In the genomic region with DNA sequence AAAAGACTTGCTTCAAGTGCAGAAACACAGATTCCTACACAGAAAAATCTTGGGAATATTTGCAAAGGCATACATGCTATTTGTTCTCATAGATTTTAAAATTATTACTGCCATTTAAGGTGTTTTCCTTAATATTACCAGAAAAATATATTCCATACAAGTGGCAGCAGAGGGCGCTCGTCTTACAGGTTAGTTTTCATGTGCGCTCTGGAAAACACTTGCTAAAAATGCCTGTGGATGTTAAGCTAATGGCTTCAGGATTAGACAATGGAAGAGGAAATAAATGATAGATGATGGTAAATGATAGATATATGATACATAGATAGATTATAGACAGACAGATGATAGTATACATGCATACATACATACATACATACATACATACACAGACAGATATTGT, we compare ENCODE assay signal across 8 mouse cellular contexts. TPM values are rescaled to one million over a fixed set of nuclear protein-coding genes. Genes with fewer than 3 reads are reported as not detected.
DNase-seq lines count a peak whose midpoint lies in the region; ATAC-seq and TF ChIP-seq lines count a peak whose summit lies in the region.

No protein-coding gene starts in this region.

- H3K36me3 ChIP-seq in heart, postnatal 0 days (replicated peaks; ENCODE audit: control insufficient read depth, insufficient read depth, low read length), result no peaks in the 10 kb centered on the region
- no peaks in the 10 kb centered on the region for H3K36me3 ChIP-seq in heart, embryonic 11.5 days (ENCODE audit: control insufficient read depth, insufficient read depth, low read length)
- no peaks in the 10 kb centered on the region for H3K36me3 ChIP-seq in neural tube, embryonic 15.5 days

- TF ChIP-seq EP300 in heart, postnatal 0 days (IDR thresholded peaks at IDR 0.05; ENCODE audit: low read depth), result no peak

- no peak overlapping the region for H3K4me2 ChIP-seq in heart, postnatal 0 days (ENCODE audit: low read depth, low read length)
- H3K4me2 ChIP-seq in heart, embryonic 11.5 days, result no peak overlapping the region
- no peak overlapping the region for H3K4me2 ChIP-seq in neural tube, embryonic 15.5 days

- H3K9ac ChIP-seq in heart, postnatal 0 days (replicated peaks; ENCODE audit: low read depth, low read length), result no peak overlapping the region
- H3K9ac ChIP-seq in heart, embryonic 11.5 days (ENCODE audit: low read depth, low read length), result no peak overlapping the region
- no peak overlapping the region for H3K9ac ChIP-seq in neural tube, embryonic 15.5 days (replicated peaks)

- H3K4me3 ChIP-seq in heart, postnatal 0 days (ENCODE audit: low read depth, low read length), result no peak overlapping the region
- H3K4me3 ChIP-seq in heart, embryonic 11.5 days (ENCODE audit: low read depth, low read length), result no peak overlapping the region
- H3K4me3 ChIP-seq in cortical plate, adult 2 months (ENCODE audit: insufficient read depth, low read length), result no peak overlapping the region
- no peak overlapping the region for H3K4me3 ChIP-seq in neural tube, embryonic 15.5 days (replicated peaks)

- DNase-seq in heart, postnatal 0 days (ENCODE audit: low spot score), result peak; percentile 65
- peak; percentile 47 for DNase-seq in urinary bladder, postnatal 25 days (ENCODE audit: low spot score)
- no peak for DNase-seq in urinary bladder, adult 2 months (ENCODE audit: low spot score)
- DNase-seq in kidney, postnatal 4 days, result peak; percentile 75 to 78

- H3K27ac ChIP-seq in heart, postnatal 0 days (ENCODE audit: low read depth), result no peak overlapping the region
- H3K27ac ChIP-seq in heart, embryonic 11.5 days (ENCODE audit: low read depth, low read length), result no peak overlapping the region
- no peak overlapping the region for H3K27ac ChIP-seq in cortical plate, adult 2 months (ENCODE audit: insufficient read depth, low read length)
- H3K27ac ChIP-seq in neural tube, embryonic 15.5 days (replicated peaks), result no peak overlapping the region

- peak; percentile 80 for TF ChIP-seq CTCF in heart, postnatal 0 days (IDR thresholded peaks at IDR 0.05; ENCODE audit: low read depth)
- TF ChIP-seq CTCF in cortical plate, adult 2 months (IDR thresholded peaks at IDR 0.05; ENCODE audit: extremely low read depth, insufficient read depth, low read length), result peak; percentile 62

- 0 out of 2 replicates have a peak, but pooled peaks cover 3% of the 10 kb centered on the region for H3K4me1 ChIP-seq in heart, postnatal 0 days (ENCODE audit: control insufficient read depth, insufficient read depth)
- no peaks in the 10 kb centered on the region for H3K4me1 ChIP-seq in heart, embryonic 11.5 days (ENCODE audit: control insufficient read depth, insufficient read depth, low read length)
- H3K4me1 ChIP-seq in cortical plate, adult 2 months (ENCODE audit: control insufficient read depth, insufficient read depth, low read length), result peaks cover 15% of the 10 kb centered on the region
- H3K4me1 ChIP-seq in neural tube, embryonic 15.5 days, result peaks cover 4% of the 10 kb centered on the region; the same call in 1 of the 2 replicates

- whole genome bisulfite sequencing in heart, postnatal 0 days, result 2% methylated on average over 3 of the region's 3 CpGs
- WGBS in heart, embryonic 11.5 days (ENCODE audit: insufficient replicate concordance), result 2% methylated on average over 3 of the region's 3 CpGs
- 5% methylated on average over 3 of the region's 3 CpGs for WGBS in neural tube, embryonic 15.5 days

- no peaks in the 10 kb centered on the region for H3K27me3 ChIP-seq in heart, postnatal 0 days (ENCODE audit: control insufficient read depth, insufficient read depth, low read length)
- H3K27me3 ChIP-seq in heart, embryonic 11.5 days (ENCODE audit: control insufficient read depth, insufficient read depth, low read length), result no peaks in the 10 kb centered on the region
- no peaks in the 10 kb centered on the region for H3K27me3 ChIP-seq in neural tube, embryonic 15.5 days (replicated peaks)

- no peaks in the 10 kb centered on the region for H3K9me3 ChIP-seq in heart, postnatal 0 days (replicated peaks; ENCODE audit: control insufficient read depth, low read length)
- no peaks in the 10 kb centered on the region for H3K9me3 ChIP-seq in heart, embryonic 11.5 days (replicated peaks; ENCODE audit: control insufficient read depth, low read length)
- no peaks in the 10 kb centered on the region for H3K9me3 ChIP-seq in neural tube, embryonic 15.5 days (replicated peaks)

- no peak for ATAC-seq in heart, postnatal 0 days (ENCODE audit: insufficient read depth, low read depth)
- ATAC-seq in heart, embryonic 11.5 days (replicated peaks; ENCODE audit: insufficient number of reproducible peaks, low FRiP score, low TSS enrichment), result no peak
- ATAC-seq in neural tube, embryonic 15.5 days (ENCODE audit: low FRiP score), result peak; percentile 61; the same call in 1 of the 2 replicates
- no peak for ATAC-seq in granulocyte monocyte progenitor cell, adult 5-6 weeks (replicated peaks; ENCODE audit: poor library complexity, severe bottlenecking)

- no peak for TF ChIP-seq POLR2A in cortical plate, adult 2 months (IDR thresholded peaks at IDR 0.05; ENCODE audit: extremely low read depth, insufficient read depth, low read length)

RNA-seq across cellular contexts. Expression of a gene that starts 37.6 kb away (rescaled TPM):
- 5.3 and 5.8 TPM in 2 replicates for total RNA-seq in heart, postnatal 0 days (2014; rRNA removed; ENCODE audit: low replicate concordance)
- polyA plus RNA-seq in heart, postnatal 0 days (2015; fragmentation: Nextera tagmentation; extraction: Ambion mirVana), result 2.3 and 2.5 TPM in 2 replicates
- polyA plus RNA-seq in heart, embryonic 11.5 days (2014; fragmentation: Nextera tagmentation; extraction: Ambion mirVana), result 3.5 and 3.8 TPM in 2 replicates
- 0.95 and 1.7 TPM in 2 replicates for polyA plus RNA-seq in urinary bladder, adult 2 months (2012; rRNA removed)
- 46.6 and 72.7 TPM in 2 replicates for polyA plus RNA-seq in cortical plate, adult 2 months (2012; rRNA removed)
- polyA plus RNA-seq in neural tube, embryonic 15.5 days (2015; fragmentation: Nextera tagmentation; extraction: Ambion mirVana), result 1.8 and 2.6 TPM in 2 replicates
- total RNA-seq in granulocyte monocyte progenitor cell, adult 5-6 weeks (2014; fragmentation: Nextera tagmentation), result not detected in 2 replicates
- not detected in 2 replicates for total RNA-seq in granulocyte monocyte progenitor cell, adult 5-6 weeks (2017)
